Mouse (Mus musculus): ENCODE measurements at regions not wholly inside any gene's neighbourhood (a gene's known extent, or its start where the extent isn't known, plus 50 kb on each side); places are given as distances from the start of the nearest gene placed in this dataset.
"Not testable (repeated sequence)": the region's sequence is repeated elsewhere in the genome, so short reads cannot be mapped to it uniquely, and the experiment has no call there.

DNA sequence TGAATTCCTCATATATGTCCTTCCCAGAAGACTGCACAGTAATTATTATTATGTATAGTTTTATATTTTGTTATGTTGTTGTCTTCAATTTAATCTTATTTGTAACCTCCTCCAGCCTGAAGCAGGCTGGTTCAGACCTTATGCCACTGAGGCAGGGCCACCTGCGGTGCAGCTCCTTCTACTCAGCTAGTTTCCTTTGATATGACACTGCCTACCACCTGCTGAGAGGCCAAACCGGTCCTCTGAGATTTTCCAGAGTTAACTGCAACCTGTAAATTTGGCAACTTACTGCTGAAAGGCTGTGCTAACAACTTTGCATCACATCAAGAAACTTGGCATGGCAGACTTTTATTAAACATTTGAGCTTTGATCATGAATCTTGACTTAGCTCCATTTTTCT, 691.3 kb downstream of the Dad1 start:
- no peak for DNase-seq

DNA sequence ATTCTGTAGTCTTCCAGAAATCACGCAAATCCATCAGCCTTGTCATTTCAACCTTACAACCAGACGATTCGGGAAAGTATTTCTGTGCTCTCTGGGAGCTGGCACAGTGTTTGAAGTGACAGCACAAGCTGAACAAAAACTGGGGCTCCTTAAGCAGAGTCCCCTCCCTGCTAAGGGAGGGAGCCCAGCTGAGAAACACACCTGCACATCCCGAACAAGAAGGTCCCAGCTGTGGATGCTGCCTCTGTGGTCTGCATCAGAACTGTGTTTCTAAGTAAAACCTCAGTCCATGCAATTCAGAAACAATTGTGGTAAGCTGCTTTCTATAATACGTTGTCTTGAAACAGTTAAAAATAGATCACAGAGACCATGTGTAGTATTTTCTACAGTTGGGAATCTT, 693.8 kb downstream of the Dad1 start:
- DNase-seq = not testable (repeated sequence)

DNA sequence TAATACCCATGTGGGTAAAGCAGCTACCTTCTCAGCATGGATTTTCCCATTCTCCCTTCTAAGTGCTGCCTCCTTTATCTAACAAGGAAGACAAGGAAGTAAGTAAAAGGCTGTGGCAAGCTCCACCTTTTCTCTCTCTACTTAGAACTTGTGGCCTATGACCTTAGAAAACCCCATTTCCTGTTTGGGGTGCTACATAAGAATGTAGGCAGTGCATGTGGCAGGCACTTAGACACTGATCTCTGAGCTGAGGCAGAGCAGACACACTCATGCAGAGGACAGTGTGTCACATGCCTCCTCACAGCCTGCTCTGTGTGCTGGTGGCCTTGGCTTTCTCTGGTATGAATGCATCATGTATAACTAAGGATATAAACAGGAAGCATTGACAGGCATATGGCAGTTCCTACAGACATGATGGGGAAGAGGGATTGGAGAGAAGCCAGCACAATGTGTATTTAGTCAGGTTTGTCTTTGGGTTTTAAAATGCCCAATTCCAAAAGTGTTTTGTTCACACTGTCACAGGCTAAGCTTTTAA, 694.5 kb downstream of the Dad1 start:
- not testable (repeated sequence) for DNase-seq

DNA sequence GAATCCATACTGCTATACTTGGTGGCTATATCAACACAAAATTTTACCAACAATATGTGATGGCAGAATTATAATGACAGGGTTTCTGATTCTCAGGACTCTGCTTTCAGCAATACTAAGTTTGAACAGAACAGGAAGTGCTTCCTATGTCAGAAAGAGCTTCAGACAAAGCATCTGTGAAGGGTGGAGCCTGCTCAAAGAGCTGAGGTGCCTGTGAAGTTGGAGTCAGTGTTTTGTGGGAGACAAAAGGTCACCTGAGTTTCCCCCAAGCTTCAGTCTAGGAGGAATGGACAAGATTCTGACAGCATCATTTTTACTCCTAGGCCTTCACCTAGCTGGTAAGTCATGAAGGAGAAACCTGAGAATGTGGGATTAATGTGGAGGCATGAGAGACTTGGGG, 700.1 kb downstream of the Dad1 start:
- no peak for DNase-seq

DNA sequence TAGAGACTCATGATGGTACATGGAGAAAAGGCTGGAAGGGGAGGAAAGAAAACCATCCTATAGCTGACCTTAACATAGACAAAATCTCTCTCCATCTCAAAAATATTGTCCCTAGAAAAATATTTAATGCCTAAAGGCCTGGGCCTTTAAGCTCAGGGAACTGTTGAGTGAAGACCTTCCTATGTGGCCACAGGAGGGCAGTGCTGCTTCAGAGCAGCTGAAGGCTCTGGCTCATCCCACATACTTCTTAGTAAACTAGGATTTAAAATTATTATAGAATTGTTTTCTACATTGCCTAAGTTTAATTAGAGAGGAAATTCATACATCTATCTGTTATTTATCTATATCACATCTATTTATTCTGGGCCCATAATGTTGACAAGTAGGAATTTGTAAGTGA, 706.5 kb downstream of the Dad1 start:
- peak in 1 of 2 experiments; percentile 2 for DNase-seq

DNA sequence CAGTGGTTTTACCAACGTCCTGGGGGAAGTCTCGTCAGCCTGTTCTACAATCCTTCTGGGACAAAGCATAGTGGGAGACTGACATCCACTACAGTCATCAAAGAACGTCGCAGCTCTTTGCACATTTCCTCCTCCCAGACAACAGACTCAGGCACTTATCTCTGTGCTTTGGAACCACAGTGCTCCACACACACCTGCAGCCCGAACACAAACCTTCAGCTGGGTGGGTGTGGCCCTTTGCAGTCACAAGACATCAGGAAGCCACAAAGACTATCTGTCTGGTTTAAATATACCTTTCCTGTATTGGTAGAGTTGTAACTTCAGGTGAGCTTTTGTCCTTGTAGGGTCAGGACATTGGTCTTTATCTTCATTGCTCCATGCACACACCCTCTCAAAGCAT, 708.6 kb downstream of the Dad1 start:
- DNase-seq = no peak

DNA sequence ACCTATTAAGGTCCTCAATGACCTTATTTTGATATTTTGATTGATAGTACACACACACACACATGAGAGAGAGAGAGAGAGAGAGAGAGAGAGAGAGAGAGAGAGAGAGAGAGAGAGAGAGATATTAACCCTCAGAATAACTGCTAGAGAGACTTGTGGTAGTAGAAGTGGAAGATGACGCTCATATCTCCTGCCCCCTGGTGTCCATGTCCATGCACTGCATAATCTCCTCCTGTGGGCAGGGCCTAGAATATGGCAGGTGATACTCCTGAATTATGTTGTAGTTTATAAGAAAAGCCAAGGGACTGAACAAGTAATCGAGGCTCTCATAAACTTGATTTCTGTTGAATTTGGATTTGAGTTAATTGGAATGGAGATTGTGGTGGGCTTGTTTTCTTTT, 712.3 kb downstream of the Dad1 start:
- peak in 1 of 2 experiments; percentile 18 for DNase-seq

DNA sequence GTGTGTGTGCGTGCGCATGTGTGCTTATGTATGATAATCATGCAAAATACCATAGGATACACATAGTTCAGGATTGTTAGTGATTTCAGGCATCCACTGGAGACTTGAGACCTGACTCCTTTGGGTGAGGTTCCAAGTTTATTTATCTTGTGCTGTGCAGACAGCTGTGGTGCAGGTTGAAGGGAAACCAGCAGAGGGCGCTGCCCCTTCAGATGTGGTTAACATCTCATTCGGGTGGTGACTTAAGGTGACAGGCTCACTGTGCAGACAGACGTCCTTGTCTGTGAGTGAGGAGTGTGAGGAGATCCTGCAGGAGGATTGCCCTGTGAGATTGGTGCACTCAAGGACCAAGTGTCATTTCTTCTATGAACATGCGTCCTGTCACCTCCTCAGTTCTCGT, 716.0 kb downstream of the Dad1 start:
- DNase-seq = peak in 1 of 2 experiments; percentile 3

DNA sequence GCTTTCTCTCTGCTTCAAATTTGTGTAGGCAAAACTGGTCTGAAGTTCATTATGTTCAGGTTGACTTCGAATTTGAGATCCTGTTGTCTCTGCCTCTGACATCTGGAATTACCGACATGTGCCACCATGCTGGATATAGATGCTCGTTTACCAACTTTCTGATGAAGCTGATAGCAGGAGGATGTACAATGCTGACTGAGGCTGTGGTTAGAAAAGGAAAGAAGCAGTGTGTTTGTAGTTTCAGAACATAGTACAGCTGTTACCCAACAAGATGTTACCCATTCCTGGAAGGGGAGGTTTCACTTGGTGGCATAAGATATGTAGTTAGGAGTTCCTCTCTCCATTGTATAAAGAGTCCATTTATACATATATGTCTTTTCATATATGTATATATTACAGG, 730.5 kb downstream of the Dad1 start:
- DNase-seq = not testable (repeated sequence)

DNA sequence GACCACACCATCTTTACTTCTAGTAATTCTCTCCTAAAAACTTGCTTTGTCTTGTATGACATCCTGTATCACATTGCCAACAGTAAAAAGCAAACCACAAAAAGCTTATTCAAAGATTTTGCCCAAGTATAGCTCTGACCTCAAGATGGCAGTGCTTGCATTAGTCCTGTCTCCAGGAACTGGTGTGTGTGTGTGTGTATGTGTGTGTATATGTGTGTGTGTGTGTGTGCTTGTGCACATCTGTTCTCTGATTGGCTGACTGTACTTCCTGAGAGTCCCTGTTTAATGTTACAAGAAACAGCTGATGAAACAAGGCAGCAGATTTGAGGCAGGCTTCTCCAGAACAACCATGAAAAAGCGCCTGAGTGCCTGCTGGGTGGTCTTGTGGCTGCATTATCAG, 735.0 kb downstream of the Dad1 start:
- not testable (repeated sequence) for DNase-seq

DNA sequence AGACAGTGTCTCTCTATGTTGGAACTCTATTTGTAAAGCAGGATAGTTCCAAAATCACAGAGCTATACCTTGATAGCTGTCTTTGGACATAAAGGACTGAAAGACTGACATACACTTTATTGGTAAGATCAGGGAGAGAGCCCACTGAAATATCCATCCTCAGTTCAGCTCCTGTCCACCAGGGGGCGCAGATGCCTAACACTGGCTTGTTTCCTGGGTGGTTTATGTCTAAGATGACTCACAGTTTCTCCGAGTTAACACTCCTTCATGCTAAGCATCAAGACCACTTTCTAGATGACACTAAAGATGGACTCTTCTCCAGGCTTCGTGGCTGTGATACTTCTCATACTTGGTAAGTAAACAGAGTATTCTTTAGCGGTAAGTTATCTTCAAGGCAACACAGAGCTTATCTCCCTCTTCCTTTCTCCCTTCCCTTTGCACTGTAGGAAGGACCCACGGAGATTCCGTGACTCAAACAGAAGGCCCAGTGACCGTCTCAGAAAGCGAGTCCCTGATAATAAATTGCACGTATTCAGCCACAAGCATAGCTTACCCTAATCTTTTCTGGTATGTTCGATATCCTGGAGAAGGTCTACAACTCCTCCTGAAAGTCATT, 737.2 kb downstream of the Dad1 start:
- DNase-seq = not testable (repeated sequence)

DNA sequence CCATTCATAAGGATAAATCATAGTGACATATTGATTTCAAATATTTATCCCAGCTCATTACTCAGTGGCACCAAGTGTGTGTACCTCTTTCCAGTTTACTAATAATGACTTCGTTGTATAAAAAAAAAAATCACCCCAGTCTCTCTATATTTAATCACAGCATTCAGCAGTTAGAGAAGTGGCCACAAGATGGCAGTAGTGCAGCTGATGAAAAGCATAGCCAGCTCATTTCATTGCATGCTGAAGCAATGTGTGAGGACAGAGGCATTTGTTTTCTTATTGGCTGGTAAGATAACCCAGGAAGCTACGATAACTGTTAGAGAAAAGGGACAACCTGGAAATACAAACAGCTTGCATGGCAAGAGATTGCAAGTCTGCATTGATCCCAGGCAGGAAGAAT, 748.5 kb downstream of the Dad1 start:
- peak in 1 of 2 experiments; percentile 39 for DNase-seq

DNA sequence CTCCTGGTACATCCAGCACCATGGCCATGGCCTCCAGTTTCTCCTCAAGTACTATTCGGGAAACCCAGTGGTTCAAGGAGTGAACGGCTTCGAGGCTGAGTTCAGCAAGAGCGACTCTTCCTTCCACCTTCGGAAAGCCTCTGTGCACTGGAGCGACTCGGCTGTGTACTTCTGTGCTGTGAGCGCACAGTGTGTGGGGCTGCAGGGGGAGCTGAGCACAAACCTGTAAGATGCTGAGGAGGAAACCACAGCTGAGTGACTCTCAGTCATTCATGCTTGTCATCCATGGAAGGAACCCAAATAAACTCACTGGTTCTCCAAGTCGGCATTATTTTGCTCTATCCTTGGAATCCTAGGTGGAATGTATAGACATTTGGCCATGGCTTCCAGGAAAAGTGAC, 765.5 kb downstream of the Dad1 start:
- DNase-seq = not testable (repeated sequence)

DNA sequence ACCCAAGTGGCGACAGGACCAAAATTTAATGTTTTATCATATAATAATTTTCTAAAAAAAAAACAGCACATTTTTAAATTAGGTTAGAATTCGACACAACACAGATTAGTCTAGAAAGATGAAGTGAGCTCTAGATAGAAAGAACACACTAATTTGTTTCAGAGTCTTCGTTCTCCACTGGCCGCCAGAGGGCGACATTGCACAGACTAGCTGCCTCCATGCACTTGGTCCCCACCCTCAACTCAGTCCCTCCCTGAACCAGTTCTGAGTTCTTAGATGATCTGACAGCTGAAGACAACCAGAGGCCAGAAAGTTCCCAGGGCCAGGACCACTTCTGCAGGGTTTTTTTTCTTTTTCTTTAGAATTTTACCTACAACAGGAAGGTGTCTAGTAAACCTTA, 766.3 kb downstream of the Dad1 start:
- DNase-seq = not testable (repeated sequence)

DNA sequence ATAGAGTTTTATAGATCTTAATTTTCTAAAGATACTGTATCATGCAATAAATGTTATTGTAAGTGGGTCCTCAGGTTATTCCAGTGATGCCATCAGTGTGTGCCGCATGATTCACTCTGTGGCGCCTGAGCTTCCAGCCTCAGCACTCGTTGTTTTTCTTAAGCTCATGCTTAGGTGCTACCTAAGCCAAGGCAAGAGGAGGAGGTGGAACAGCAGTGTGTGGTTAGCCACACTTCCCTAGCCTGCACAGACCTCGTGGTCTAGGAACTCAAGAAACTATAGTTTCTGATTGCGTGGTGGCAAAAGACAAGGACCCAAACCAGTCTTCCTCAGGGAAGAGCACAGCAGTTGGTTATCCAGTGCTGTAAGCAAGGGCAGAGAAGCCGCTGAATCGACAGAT, 779.7 kb downstream of the Dad1 start:
- not testable (repeated sequence) for DNase-seq

DNA sequence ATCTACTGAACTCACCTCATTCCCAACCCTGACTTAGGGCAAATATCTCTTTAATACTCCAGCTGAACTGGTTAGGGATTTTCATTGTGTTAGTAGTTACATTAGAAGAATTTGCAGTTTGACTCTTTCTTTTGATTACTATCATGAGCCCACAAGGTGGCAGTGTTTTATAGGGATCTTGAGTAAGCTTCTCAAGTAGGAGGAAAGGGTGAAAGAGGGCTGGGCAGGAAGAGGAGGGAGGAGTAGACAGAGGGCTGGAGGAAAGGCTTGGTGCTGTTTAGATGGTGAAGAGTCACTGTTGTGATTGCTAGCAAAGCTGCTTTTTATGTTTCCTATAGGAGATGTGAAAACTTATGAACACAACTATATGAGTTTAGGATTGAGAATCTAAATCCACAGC, 793.1 kb downstream of the Dad1 start:
- DNase-seq = not testable (repeated sequence)

DNA sequence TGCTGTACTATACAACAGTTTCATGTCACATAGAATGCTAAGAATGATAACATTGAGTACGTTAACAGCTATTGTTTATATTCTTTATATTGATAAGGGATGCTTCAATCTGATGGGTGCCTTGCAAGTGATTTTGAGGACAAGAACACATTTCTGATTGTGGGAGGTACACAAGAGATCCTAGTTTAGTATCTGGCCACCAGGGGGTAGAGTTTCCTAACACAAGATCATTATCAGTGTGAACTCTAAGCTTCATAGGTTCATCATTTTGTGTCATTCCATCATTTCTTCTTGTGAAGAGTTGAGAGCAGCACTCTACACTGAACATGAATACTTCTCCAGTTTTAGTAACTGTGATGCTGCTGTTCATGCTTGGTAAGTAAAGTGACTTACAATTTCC, 799.9 kb downstream of the Dad1 start:
- DNase-seq = no peak

DNA sequence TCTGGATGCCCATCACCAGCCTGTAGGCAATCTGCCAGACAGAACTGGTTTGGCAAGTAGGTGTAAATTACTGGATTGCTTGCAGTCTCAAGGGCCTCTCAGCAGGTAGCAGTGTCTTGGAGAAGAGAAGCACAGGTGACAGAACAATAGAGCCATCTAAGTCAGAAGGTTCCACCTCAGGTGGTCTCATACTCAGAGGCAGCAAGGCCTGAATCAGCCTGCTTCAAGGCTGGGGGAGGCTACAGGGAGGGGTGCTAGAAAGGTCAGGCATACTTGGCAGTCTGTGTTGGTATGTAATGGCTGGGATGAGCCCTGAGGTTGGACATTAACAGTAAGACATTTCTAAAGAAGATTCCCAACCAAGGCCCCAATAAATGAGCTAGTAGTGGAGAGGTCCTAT, 814.3 kb downstream of the Dad1 start:
- not testable (repeated sequence) for DNase-seq

DNA sequence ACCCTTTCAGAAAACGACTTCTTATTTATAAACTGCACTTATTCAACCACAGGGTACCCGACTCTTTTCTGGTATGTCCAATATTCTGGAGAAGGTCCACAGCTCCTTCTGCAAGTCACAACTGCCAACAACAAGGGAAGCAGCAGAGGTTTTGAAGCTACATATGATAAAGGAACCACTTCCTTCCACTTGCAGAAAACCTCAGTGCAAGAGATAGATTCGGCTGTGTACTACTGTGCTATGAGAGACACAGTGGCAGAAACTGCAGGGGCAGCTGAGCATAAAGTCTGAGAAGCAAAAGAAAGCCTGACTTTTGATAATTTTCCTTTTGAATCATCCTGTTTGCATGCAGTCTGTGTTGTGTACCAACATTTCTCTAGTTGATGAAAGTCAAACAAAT, 823.8 kb downstream of the Dad1 start:
- not testable (repeated sequence) for DNase-seq

DNA sequence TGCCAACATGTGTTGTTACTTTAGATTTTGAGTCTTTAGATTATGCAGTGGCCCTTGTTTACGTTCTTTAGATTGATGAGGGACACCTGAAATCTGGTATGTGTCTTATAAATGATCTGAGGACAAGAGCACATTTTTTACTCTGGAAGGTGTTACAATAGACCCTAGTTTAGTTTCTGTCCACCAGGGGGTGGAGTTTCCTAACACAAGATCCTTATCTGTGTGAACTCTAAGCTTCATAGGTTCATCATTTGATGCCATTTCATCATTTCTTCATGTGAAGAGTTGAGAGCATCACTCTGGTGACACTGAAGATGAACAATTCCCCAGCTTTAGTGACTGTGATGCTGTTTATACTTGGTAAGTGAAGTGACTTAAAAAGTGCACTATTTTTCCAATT, 825.5 kb downstream of the Dad1 start:
- not testable (repeated sequence) for DNase-seq

DNA sequence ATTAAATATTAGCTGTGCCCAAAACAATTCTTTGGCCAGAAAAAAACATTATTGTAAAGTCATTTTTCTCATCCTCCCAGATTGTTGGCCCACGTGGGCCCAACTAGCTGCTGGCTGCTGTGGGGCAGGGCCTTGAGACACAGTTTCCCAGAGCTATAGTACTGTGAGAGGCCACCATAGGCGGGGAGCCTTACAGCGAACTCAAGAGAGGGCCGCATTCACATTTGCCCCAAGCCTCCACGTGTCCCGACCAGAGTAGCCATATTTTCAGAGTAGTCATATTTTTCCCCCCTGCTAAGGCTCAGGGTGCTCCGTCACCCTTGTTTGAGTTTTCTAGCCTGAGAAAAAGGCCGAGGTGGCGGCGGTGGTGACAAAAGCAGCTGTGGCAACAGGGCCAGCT, 826.3 kb downstream of the Dad1 start:
- not testable (repeated sequence) for DNase-seq

DNA sequence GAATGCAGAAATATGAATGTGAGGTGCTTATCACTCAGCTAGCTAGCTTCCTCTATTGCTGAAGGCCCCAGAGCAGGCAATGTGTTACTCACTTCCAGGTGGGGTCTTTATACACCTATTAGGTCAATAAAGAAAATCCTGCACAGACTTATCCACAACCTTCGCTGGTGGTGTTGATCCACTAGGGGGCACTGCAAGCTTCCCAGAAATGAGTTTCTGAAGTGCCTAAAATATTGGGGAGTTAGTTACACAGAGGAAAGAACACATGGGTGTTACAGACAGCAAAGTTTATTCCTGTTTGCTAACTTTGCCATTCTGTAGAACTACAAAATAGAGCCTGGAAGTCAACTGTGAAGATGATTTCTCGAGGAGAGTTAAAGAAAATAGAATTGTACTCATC, 836.9 kb downstream of the Dad1 start:
- not testable (repeated sequence) for DNase-seq

DNA sequence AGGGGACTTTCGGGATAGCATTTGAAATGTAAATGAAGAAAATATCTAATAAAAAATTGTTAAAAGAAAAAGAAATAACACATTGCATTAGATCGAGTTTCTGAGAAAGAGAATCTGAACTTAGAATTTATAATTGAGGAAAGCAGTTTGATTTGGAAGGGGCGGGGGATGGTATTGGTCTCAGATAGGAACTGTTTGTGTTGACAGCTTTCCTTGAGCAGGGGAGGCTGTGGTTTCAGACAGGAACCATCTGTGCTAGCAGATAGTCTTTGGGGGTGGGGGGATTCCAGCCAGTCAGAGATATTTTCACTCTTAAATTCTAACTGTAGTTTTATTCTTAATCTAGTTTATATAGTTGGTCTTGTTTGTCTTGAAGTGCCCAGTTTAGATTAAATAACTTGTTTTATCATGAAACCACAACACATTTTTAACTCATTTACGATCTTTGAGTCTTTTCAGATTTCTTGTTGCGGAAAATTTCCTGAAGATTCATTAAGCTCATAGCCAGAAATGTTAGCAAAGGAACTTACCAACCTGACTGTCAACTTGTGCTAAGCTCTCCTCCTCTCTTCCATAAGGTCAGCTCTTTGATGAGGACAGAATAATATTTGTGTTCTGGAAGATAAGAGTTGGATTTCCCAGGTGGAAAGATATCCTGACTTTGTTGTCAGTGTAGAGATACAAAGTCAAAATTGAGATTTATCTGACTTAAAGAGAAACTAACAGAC, 846.2 kb downstream of the Dad1 start:
- not testable (repeated sequence) for DNase-seq

DNA sequence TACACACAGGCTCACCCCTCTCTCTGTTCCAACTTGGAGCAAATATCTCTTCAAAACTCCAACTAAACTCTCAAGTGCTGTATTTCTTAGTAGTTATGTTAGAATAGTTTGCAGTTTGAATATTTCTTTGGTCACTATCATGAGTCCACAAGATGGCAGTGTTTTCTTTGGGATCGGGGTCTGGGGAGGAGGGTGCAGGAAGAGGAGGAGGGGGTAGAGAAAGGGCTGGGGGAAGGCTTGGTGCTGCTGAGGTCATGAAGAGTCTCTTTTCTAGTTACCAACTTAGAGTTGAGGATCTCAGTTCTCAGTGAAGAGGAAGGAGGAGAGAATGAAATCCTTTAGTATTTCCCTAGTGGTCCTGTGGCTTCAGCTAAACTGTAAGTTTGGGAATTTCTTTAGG, 863.6 kb downstream of the Dad1 start:
- not testable (repeated sequence) for DNase-seq
